Mouse (Mus musculus) G1E (cell line): ENCODE results near the gene Thsd7a. TPM values are rescaled to one million over a fixed set of nuclear protein-coding genes. Genes with fewer than 3 reads are reported as not detected.

ENCODE experiments used
- ATAC-seq: 2 replicates; pipeline ENCODE4 v1.8.0; 2016; ENCODE audit warnings: mild to moderate bottlenecking; ENCODE audit not compliant: insufficient number of reproducible peaks, poor library complexity, low FRiP score, severe bottlenecking; ENCODE audit errors: extremely low read depth
- DNase-seq: peaks from one replicate; pipeline ENCODE4 v3.0.0; 2012; ENCODE audit warnings: low spot score
- H3K27me3 ChIP-seq: 2 replicates; pipeline ENCODE4 v1.6.1; 2012; ENCODE audit warnings: mild to moderate bottlenecking, low read length, inconsistent platforms; ENCODE audit not compliant: insufficient read depth
- H3K36me3 ChIP-seq: replicated peaks from 2 replicates; pipeline ENCODE3; 2012; ENCODE audit warnings: mild to moderate bottlenecking, inconsistent platforms
- H3K4me1 ChIP-seq: 2 replicates; pipeline ENCODE4 v1.6.1; 2012; ENCODE audit warnings: low read depth, low read length, inconsistent platforms, mixed read lengths; ENCODE audit not compliant: insufficient read depth
- H3K4me3 ChIP-seq: 2 replicates; pipeline ENCODE4 v1.5.1; 2012; ENCODE audit warnings: low read depth, mild to moderate bottlenecking, inconsistent platforms, low read length, moderate library complexity, mixed read lengths
- H3K9me3 ChIP-seq: replicated peaks from 2 replicates; pipeline ENCODE4 v1.6.1; 2012; ENCODE audit warnings: inconsistent platforms
- CTCF ChIP-seq: IDR thresholded peaks from 2 replicates; pipeline ENCODE4 v1.5.1; 2012; ENCODE audit warnings: low read depth, low read length, inconsistent platforms, mixed read lengths
- GATA1 ChIP-seq: IDR thresholded peaks from 2 replicates; pipeline ENCODE4 v1.6.1; 2012; ENCODE audit warnings: borderline replicate concordance, low read length, inconsistent platforms, mixed read lengths
- GATA2 ChIP-seq: IDR thresholded peaks from 2 replicates; pipeline ENCODE4 v1.6.1; 2012; ENCODE audit warnings: low read depth, low read length, inconsistent platforms, borderline replicate concordance
- POLR2AphosphoS5 ChIP-seq: IDR thresholded peaks from 2 replicates; pipeline ENCODE4 v1.6.1; 2012; ENCODE audit warnings: low read depth, low read length, inconsistent platforms; ENCODE audit not compliant: insufficient replicate concordance
- TAL1 ChIP-seq: conservative IDR thresholded peaks from 2 replicates; pipeline ENCODE4 v1.6.1; 2012; ENCODE audit warnings: low read depth, low read length, inconsistent platforms, mixed read lengths
- polyA plus RNA-seq: library from polyadenylated mRNA; stranded (reverse); fragments of >175 nt; gene quantifications from 2 replicates; pipeline ENCODE4 v1.2.3, GENCODE M21; 2012
- total RNA-seq, 2 experiments: library from RNA; stranded (forward) in 1 of 2; stranded (reverse) in 1 of 2; fragments of 200-1000 nt in 1 of 2; fragments of >200 nt in 1 of 2; fragmentation: Nextera tagmentation in 1 of 2; gene quantifications; 2 replicates each; pipeline ENCODE4 v1.2.3; 2014 to 2017

Thsd7a gene
- total and polyA plus RNA-seq, 3 experiments, result 0.10 to 0.11 TPM; not detected in 1

- H3K27me3 ChIP-seq, result no peaks in the 10 kb centered on the region
- H3K4me1 ChIP-seq, result no peaks in the 10 kb centered on the region
- TF ChIP-seq CTCF, result no peak
- TF ChIP-seq TAL1, result no peak
- TF ChIP-seq GATA2, result no peak
- no peak for TF ChIP-seq POLR2AphosphoS5
- TF ChIP-seq GATA1, result no peak
- DNase-seq, result no peak
- no peak for ATAC-seq
- no peak overlapping the region for H3K4me3 ChIP-seq
- no peaks in the 10 kb centered on the region for H3K9me3 ChIP-seq
- H3K36me3 ChIP-seq, result no peaks in the 10 kb centered on the region
These were observed 281.7 kb downstream of the Thsd7a start for GRCm38 (mm10) chr6:12467339-12468124.

GRCm38 (mm10) chr6:12458841-12459240 lies 290.4 kb downstream of the Thsd7a start:
- Histone ChIP-seq H3K4me1 (peaks cover 3% of the 10 kb centered on the region; the same call in 1 of the 2 replicates), H3K36me3 (no peaks in the 10 kb centered on the region), H3K27me3 (no peaks in the 10 kb centered on the region), H3K4me3 (no peak overlapping the region), H3K9me3 (no peaks in the 10 kb centered on the region)
- TF ChIP-seq POLR2AphosphoS5, result no peak
- no peak for TF ChIP-seq GATA1
- no peak for TF ChIP-seq TAL1
- TF ChIP-seq GATA2, result no peak
- no peak for TF ChIP-seq CTCF
- no peak for ATAC-seq
- DNase-seq, result no peak

GRCm38 (mm10) chr6:12457451-12457850 lies 291.8 kb downstream of the Thsd7a start:
- Histone ChIP-seq H3K27me3 (no peaks in the 10 kb centered on the region), H3K9me3 (no peaks in the 10 kb centered on the region), H3K4me3 (no peak overlapping the region), H3K4me1 (peaks cover 3% of the 10 kb centered on the region; the same call in 1 of the 2 replicates), H3K36me3 (no peaks in the 10 kb centered on the region)
- DNase-seq (no peak), ATAC-seq (no peak)
- TF ChIP-seq CTCF (no peak), TAL1 (no peak), GATA2 (no peak), GATA1 (no peak), POLR2AphosphoS5 (no peak)

- Histone ChIP-seq H3K36me3 (no peaks in the 10 kb centered on the region), H3K27me3 (no peaks in the 10 kb centered on the region), H3K4me1 (peaks cover 3% of the 10 kb centered on the region; the same call in 1 of the 2 replicates), H3K4me3 (no peak overlapping the region), H3K9me3 (no peaks in the 10 kb centered on the region)
- no peak for ATAC-seq
- no peak for DNase-seq
- TF ChIP-seq POLR2AphosphoS5, result no peak
- TF ChIP-seq TAL1, result no peak
- no peak for TF ChIP-seq GATA2
- no peak for TF ChIP-seq GATA1
- TF ChIP-seq CTCF, result no peak
These were observed 294.2 kb downstream of the Thsd7a start for GRCm38 (mm10) chr6:12454876-12455485.

GRCm38 (mm10) chr6:12454132-12454531 lies 295.1 kb downstream of the Thsd7a start:
- Histone ChIP-seq H3K36me3 (no peaks in the 10 kb centered on the region), H3K4me1 (peaks cover 3% of the 10 kb centered on the region; the same call in 1 of the 2 replicates), H3K4me3 (no peak overlapping the region), H3K27me3 (no peaks in the 10 kb centered on the region), H3K9me3 (no peaks in the 10 kb centered on the region)
- TF ChIP-seq TAL1 (no peak), GATA2 (no peak), GATA1 (no peak), POLR2AphosphoS5 (no peak), CTCF (no peak)
- ATAC-seq (no peak), DNase-seq (no peak)

- no peaks in the 10 kb centered on the region for H3K36me3 ChIP-seq
- H3K4me3 ChIP-seq, result no peak overlapping the region
- H3K27me3 ChIP-seq, result no peaks in the 10 kb centered on the region
- H3K9me3 ChIP-seq, result no peaks in the 10 kb centered on the region
- TF ChIP-seq GATA1, result no peak
- peaks cover 4% of the 10 kb centered on the region; the same call in 1 of the 2 replicates for H3K4me1 ChIP-seq
- DNase-seq, result no peak
- no peak for ATAC-seq
These were observed 300.4 kb downstream of the Thsd7a start for GRCm38 (mm10) chr6:12448851-12449250.
